Mouse (Mus musculus): ENCODE results near the gene Fxyd3. TPM values are rescaled to one million over a fixed set of nuclear protein-coding genes. Genes with fewer than 3 reads are reported as not detected.

Fxyd3 gene
- polyA plus RNA-seq, 1 experiment = 1.0 TPM

DNA sequence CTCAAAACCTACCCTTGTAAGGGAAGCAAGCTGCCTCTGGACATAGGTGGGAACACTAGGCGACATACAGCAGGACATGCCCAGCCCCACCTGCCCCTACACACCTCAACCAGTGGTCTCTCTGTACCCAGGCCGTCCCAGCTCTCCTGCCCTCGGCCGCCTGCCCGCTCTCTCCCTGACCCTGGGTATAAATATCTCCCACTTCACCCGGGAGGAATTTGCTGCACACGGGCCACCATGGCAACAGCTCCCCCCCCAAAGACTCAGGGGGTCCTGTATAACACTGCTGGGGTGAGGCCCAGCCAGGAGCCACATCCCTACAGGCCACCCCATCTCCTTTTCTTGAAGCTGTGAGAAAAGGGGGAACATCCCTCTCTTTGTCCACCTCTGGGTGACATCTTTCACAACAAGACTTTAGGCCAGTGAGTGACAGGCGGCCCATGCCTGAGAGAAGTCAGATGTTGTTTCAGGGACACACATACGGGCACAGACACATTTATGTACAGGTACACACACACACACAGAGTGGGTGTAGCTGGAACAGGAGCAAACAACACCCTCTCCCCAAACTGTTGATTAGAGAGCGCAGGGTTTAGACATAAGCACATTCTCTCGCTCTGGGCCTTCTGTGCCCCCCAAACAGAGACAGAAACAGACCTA, 21.7 kb downstream of the Fxyd3 start:
- no peak for TF ChIP-seq POLR2A (IDR thresholded peaks at IDR 0.05; ENCODE audit: extremely low read depth, insufficient read depth, low read length)
- H3K4me3 ChIP-seq (ENCODE audit: insufficient read depth, low read length) = peak overlapping the region; percentile 7; the same call in 1 of the 2 replicates

DNA sequence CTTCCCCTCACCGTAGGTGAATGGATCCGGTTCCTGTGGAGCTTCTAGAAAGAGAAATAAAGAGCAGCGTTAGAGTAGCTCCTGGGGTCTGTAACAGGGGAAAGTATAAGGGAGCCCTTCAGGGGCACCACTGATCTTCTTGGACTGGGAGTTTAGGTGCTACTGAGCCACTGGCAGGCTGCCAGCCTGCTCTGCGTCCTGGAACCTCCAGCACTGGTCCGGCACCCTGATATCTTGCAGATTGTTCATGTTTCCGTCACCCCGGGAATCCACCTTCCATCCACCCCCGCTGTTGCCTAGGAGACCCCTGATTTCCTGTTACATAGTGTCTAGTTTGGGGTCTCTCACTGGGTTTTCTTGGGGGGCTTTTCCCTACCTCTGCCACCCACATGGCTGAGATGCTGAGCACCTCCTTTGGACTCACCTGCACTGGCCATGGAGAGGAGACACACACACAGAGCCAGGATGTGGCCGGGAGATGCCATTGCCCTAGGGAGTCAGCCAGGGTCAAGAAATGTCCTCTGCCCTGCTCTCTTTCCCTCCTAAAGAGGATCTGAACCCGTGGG, 22.5 kb downstream of the Fxyd3 start:
- Histone ChIP-seq H3K4me3 (ENCODE audit: insufficient read depth, low read length) (peak overlapping the region; percentile 85; the same call in 1 of the 2 replicates), H3K4me1 (ENCODE audit: control insufficient read depth, insufficient read depth, low read length) (no peaks in the 10 kb centered on the region; the same call in 1 of the 2 replicates), H3K27ac (ENCODE audit: insufficient read depth, low read length) (peak overlapping the region; percentile 38; the same call in 1 of the 2 replicates)

More for the DNA sequence above, 21.7 kb downstream of the Fxyd3 start:
- H3K4me1 ChIP-seq (ENCODE audit: control insufficient read depth, insufficient read depth, low read length) = no peaks in the 10 kb centered on the region
- H3K27ac ChIP-seq (ENCODE audit: insufficient read depth, low read length) = peak overlapping the region; percentile 38

DNA sequence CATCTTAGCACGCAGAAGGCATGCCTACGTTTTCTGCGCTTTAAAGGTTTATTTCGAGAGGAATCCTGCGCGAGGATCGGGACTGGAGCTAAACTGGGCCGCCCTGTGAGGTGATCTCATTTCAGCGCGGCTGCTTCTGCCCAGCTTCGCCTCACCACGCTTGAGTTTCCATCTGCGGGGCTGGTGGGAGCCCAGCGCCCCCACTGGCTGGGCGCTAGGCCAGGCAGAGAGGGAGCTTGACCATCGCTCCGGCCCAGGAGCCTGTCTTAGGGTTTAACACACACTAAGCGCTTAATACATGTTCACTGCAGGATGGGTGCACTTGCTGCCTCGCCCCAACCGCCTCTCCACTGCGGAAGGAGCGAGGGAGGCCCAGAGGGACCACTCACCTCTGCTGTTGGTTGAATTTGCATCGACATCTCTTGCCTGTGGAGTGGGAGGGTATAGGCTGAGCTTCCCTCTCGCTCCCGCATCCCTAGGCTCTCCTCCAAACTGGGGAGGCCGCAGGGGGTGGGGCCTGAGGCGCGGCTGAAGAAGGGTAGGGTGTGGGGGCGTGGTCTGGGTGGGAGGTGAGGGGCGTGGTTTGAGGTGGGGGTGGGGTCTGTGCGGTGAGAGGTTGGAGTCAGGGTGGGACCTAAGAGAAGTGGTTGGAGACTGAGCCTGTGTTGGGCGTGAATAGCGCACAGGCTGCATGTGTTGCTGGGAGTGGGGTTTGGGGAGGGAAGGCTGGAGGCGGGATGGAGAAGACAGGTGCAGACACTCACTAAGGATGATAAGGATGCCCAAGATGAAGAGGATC, 23.7 kb downstream of the Fxyd3 start:
- TF ChIP-seq CTCF (IDR thresholded peaks at IDR 0.05; ENCODE audit: extremely low read depth, insufficient read depth, low read length) (no peak), POLR2A (IDR thresholded peaks at IDR 0.05; ENCODE audit: extremely low read depth, insufficient read depth, low read length) (no peak; the same call in 1 of the 2 replicates)
- Histone ChIP-seq H3K4me1 (ENCODE audit: control insufficient read depth, insufficient read depth, low read length) (no peaks in the 10 kb centered on the region; the same call in 1 of the 2 replicates), H3K4me3 (ENCODE audit: insufficient read depth, low read length) (peak overlapping the region; percentile 85), H3K27ac (ENCODE audit: insufficient read depth, low read length) (peak overlapping the region; percentile 83)

More for the DNA sequence above, 22.5 kb downstream of the Fxyd3 start:
- no peak for TF ChIP-seq POLR2A (IDR thresholded peaks at IDR 0.05; ENCODE audit: extremely low read depth, insufficient read depth, low read length)
- TF ChIP-seq CTCF (IDR thresholded peaks at IDR 0.05; ENCODE audit: extremely low read depth, insufficient read depth, low read length) = no peak

DNA sequence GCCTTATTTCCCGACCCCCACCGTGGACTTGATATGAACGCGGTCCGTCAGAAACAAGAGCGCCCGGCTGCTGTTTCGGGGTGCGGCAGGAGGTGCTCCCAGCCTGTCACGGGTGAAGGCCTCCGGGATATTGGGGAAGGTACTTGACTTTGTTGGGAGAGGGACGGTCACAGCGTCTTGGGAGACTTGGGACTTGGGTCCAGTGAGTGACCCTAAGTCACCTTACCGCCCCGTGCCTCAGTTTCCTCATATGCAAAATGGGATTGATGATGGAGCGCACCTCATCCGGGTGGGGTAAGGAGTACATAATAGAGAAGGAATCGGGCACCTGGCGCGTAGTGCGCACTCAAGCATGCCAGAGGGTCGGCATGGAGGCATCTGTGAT, 24.3 kb downstream of the Fxyd3 start:
- no peak for TF ChIP-seq CTCF (IDR thresholded peaks at IDR 0.05; ENCODE audit: extremely low read depth, insufficient read depth, low read length)
- TF ChIP-seq POLR2A (IDR thresholded peaks at IDR 0.05; ENCODE audit: extremely low read depth, insufficient read depth, low read length) = peak; percentile 40; the same call in 1 of the 2 replicates
- peak overlapping the region; percentile 85 for H3K4me3 ChIP-seq (ENCODE audit: insufficient read depth, low read length)
- H3K4me1 ChIP-seq (ENCODE audit: control insufficient read depth, insufficient read depth, low read length) = no peaks in the 10 kb centered on the region; the same call in 1 of the 2 replicates
- H3K27ac ChIP-seq (ENCODE audit: insufficient read depth, low read length) = peak overlapping the region; percentile 83; the same call in 1 of the 2 replicates

DNA sequence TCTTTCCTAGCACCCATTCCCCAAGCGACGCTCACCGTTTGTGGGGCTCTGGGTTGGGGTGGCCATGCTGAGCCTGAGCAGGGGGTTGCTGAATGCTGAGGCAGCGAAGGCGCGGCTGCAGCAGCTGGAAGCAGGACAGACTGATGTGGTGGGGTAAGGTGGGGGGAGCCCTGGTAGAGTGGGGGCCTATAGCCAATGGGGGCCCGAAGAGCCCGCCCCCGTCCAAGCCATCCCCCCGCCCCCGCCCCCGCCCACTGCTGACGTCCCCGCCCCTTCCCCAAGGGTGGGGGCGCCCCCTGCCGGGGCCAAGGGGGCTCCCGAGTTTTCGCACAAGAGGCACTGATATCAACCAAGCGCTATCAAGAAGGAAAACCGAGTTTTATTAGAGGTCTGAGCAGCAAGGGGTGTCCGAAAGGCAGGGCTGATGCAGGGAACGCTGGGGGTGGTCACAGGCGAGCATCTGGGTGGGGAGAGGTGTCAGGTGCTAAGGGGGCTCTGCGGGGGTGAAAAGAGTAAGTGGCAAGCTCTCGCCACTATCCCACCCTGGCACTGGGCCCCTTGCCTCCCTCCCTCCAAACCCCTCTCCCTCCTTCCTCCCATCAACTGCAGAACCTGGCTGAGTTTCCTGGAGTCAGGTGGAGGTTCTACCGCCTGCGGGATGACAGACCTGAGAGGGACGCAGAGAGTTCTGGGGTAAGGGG, 25.0 kb downstream of the Fxyd3 start, which contains the start of gene Fxyd7:
Gene Fxyd7 (minus strand): TSS at position 147 of the 701 bp plus-strand sequence.
- Histone ChIP-seq H3K27ac (ENCODE audit: insufficient read depth, low read length) (peak within 1 kb of the TSS; percentile 83), H3K4me1 (ENCODE audit: control insufficient read depth, insufficient read depth, low read length) (no peaks in the 10 kb centered on the region; the same call in 1 of the 2 replicates), H3K4me3 (ENCODE audit: insufficient read depth, low read length) (peak within 1 kb of the TSS; percentile 85)
- TF ChIP-seq CTCF (IDR thresholded peaks at IDR 0.05; ENCODE audit: extremely low read depth, insufficient read depth, low read length) = no peak
- TF ChIP-seq POLR2A (IDR thresholded peaks at IDR 0.05; ENCODE audit: extremely low read depth, insufficient read depth, low read length) = no peak

DNA sequence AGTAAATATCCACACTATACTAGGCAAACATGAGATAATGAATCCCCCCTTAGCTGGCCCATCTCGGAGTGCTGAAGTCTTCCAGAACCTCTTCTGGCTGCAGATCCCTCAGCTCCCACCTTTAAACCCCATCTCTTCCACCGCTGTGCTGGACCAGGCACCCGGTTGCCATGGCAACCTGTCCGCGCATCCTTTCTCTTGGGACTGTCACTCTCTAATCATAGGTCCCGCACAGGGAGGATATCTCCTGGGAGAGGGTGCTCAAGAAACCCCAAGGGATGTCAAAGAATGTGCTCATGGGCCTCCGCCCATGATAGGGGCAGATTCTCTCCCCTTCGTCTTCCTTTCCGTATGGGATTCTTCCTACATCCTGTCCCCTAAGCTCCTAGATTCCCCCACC, 25.6 kb downstream of the Fxyd3 start:
- Histone ChIP-seq H3K4me3 (ENCODE audit: insufficient read depth, low read length) (peak overlapping the region; percentile 85), H3K27ac (ENCODE audit: insufficient read depth, low read length) (peak overlapping the region; percentile 65), H3K4me1 (ENCODE audit: control insufficient read depth, insufficient read depth, low read length) (no peaks in the 10 kb centered on the region; the same call in 1 of the 2 replicates)
- TF ChIP-seq POLR2A (IDR thresholded peaks at IDR 0.05; ENCODE audit: extremely low read depth, insufficient read depth, low read length) = 0 out of 2 replicates have a peak, but pooled peaks have one; percentile 41
- no peak for TF ChIP-seq CTCF (IDR thresholded peaks at IDR 0.05; ENCODE audit: extremely low read depth, insufficient read depth, low read length)

- TF ChIP-seq POLR2A (IDR thresholded peaks at IDR 0.05; ENCODE audit: extremely low read depth, insufficient read depth, low read length) (no peak), CTCF (IDR thresholded peaks at IDR 0.05; ENCODE audit: extremely low read depth, insufficient read depth, low read length) (no peak)
- peak overlapping the region; percentile 85 for H3K4me3 ChIP-seq (ENCODE audit: insufficient read depth, low read length)
- H3K4me1 ChIP-seq (ENCODE audit: control insufficient read depth, insufficient read depth, low read length) = no peaks in the 10 kb centered on the region; the same call in 1 of the 2 replicates
- H3K27ac ChIP-seq (ENCODE audit: insufficient read depth, low read length) = peak overlapping the region; percentile 65
Observed at GRCm38 (mm10) chr7:31050487-31050886, 26.0 kb downstream of the Fxyd3 start.

DNA sequence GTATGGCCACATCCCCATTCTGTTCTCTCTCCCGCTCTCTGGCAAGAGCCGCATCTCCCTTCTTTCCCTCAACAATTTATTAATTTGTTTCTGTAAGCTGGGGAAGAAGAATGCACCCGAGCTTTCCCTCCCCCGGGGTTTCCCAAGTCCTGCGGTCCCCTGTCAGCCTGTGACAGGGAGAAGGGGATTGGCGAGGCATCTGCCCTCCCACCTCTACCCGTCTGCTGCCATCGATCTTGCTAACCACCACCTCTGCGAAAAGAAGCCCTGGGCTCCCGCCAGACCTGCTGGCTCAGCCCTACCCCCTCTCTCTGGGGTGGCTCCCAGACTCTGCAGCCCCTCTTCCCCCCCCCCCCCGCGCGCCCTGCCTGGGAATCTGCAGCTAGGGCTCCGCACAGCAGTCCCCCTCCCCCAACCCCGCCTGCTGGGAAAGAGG, 26.6 kb downstream of the Fxyd3 start:
- TF ChIP-seq POLR2A (IDR thresholded peaks at IDR 0.05; ENCODE audit: extremely low read depth, insufficient read depth, low read length) (no peak), CTCF (IDR thresholded peaks at IDR 0.05; ENCODE audit: extremely low read depth, insufficient read depth, low read length) (no peak)
- H3K4me1 ChIP-seq (ENCODE audit: control insufficient read depth, insufficient read depth, low read length) = no peaks in the 10 kb centered on the region; the same call in 1 of the 2 replicates
- H3K4me3 ChIP-seq (ENCODE audit: insufficient read depth, low read length) = peak overlapping the region; percentile 85
- H3K27ac ChIP-seq (ENCODE audit: insufficient read depth, low read length) = peak overlapping the region; percentile 11; the same call in 1 of the 2 replicates

Measured in cortical plate, adult 2 months (tissue).